Mouse (Mus musculus) embryo, embryonic 9.5 days (tissue): Measurements from ENCODE around the gene Pskh1.

Experiments used
- DNase-seq: peaks from one replicate; pipeline ENCODE4 v3.0.0-alpha.2; 2017; ENCODE audit errors: extremely low spot score

Pskh1 gene

DNA sequence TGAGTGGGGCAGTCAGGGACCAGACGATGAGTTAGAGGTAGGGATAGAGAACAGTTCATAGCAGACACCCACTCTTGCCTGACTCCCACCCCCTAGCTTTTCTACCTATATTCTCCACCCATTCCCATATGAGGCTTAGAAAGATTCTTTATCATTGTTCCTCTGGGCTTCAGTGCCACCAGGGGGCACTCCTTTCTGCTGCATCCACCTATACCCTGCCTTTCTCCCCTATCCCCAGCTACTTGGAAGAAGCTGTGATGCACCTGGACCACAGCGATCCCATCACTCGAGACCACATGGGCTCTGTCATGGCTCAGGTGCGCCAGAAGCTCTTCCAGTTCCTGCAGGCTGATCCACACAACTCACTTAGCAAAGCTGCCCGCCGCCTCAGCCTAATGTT, 7.8 kb upstream of the Pskh1 start:
- DNase-seq, result no peak

DNA sequence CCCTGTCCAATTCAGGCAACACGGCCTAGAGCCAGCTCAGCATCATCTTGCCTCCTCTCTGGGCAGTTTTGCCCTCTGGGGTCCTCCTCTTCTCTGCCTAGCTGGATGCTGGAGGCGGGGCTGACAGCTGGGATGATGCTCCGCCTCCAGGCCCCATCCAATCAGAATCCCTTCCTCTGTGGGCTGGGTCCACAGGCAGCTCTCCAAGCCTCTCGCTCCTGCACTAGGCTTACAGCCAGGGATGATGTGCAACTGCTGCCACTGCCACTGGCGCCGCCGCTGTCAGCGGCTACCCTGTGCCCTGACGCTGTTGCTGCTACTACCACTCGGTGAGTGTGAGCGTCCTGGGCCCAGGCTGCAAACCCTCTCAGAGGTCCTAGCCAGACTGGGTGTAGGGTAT, 6.9 kb upstream of the Pskh1 start, which contains the start of gene Nrn1l:
Nrn1l (plus strand) TSS at position 229 of the 400 bp plus-strand sequence.
- peak; percentile 79 for DNase-seq

DNA sequence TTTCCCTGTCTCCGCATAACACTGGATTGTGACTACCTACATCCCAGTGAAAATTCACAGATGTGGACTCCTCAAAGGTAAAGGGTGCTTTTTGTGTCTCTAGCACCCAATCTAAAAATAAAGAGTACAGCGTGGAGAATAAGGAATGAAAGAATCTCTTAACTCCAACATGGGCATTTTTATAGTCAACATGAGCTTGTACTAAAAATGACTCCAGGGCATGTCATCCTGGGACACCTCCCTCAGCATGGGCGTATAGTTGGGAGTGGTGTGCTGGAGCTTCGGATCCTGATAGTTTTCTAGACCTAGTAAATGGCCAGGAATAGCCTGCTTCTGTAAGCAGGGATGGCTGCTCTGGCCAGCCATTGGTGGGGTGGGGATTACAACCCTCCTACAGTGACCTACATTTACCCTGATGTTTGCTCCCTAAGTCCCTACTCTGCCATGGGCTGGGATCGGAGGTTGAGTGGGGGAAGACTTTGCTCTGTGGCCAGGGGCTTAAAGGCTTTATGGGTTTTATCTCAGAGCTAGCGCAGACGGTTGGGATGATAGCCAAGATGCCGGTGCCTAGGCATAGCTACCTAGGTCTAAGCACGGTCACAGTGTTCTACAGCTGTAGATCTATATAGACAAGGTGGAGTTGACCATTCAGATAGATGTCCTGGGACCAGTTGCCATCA, 2.3 kb upstream of the Pskh1 start:
- DNase-seq, result no peak

DNA sequence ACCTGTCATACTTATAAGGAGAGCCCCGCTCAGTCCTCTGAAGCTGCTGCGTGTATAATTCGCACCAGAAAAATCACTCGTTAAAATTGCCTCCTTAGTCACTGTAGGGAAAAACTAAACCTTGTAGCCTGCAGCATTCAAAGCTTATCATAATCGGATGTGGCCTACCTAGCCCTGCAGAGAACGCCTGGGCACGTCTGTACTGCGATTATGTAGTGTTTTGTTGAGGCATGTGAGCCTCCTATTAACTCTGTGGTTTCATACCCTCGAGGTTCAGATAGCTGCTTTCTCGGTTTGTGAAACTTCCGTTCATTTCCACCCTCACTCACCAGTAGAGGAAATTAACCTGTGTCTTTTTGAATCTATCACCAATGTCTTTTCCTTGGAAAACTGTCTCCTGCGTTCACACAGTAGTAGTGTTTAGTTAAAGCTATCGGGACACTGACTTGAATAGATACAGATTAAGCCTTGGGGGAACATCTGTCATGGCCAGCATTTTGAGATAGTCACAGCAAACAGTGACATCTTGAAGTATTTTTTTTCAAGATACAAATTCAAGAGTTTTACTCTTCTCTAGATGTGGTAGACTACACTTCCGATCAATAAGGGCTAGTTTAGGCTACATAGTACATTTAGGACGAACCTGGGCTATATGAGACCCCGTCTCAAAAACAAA, 838 bp downstream of the Pskh1 start:
- DNase-seq, result no peak

DNA sequence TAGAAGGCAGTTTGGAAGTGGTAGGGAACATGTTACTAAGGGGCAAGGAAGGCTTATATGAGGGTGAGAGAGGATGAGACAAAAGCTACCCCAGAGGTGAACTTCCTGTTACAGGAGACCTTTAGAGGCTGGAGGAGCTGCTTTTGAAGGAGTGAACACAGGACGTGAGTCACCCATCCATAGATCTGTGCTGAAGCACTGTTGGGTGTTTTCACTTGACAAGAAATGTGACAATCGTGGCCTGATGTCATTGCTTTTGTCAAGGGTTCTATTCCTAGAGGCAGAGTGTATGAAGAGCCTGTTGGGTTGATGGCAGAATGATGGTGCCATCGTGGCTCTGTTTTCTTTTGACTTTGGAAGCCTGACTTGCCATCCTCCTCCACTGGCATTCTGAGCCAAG, 19.1 kb downstream of the Pskh1 start:
- no peak for DNase-seq

DNA sequence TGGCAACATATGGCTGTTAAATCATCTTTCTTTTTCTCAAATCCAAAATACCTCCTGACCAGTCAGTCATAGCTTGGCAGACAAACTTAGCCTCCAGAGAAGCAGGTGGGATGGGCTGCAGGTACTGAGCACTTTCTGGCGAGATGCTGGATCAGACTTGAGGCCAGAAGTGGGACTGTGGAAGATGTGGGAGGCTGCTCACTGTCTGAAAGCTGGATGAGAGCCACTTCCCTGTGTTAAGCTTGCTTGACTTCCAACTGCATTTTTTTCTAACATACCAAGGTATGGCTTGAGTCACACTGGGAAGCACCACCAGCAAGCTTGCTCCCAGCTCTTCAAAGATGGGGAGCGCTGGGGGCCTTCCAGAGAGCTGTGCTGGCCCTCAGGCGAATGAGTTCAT, 24.9 kb downstream of the Pskh1 start:
- DNase-seq, result no peak

DNA sequence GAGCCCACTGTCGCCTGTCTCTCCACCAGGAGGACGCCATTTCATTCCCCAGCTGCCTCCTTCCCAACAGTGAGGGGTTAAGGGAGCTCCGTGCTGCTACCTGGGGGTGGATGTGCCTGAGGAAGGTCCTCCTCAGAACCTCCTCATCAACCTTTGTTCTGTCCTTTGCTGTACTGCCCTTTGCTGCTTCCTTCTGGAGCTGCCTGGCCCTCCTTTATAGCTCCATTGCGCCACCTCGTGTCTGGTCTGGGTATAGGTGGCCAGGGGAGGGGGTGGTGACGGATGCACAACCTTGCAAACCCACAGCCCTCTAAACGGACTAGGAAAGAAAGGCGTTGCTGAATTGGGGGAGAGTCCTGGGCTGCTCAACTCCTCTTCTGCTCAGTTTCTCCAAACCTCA, 30.4 kb downstream of the Pskh1 start:
- peak; percentile 89 for DNase-seq

DNA sequence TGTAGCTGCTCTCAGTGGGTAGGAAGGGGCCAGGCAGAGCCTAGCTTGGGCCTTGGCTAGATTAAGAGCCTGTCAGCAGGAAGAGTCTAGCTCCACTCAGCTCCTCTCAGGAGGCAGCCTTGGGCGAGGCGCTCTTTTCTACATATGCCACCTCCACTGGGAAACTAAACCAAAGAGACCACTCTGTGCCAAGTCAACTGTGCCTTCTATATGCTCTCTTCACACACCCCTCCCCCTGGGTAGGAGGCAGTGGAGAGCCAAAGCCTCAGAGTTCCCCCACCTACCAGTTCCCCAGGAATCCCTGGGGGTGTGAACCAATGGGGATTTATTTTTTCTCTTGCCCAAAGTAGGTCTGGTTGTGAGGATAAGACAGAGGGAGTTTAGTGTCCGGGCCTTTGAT, 31.0 kb downstream of the Pskh1 start:
- DNase-seq, result no peak

DNA sequence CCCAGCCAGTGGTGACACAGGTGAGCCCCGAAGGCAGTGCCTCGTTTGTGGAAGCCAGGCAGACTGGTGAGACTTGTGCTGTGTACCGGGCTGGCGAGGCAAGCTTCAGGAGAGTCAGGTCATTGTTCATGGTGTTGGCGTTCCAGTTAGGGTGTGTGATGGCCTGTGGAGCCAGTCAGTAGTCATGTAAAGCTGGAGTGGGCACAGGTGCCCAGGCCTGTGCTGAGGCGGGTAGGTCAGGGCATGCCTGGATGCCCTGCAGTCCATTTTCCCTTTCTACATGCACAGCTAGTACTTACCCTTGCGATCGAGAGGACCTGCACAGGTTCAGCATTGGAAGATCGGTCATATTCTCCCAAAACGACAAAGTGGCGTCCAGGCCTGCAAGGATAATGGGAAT, 32.3 kb downstream of the Pskh1 start:
- no peak for DNase-seq

DNA sequence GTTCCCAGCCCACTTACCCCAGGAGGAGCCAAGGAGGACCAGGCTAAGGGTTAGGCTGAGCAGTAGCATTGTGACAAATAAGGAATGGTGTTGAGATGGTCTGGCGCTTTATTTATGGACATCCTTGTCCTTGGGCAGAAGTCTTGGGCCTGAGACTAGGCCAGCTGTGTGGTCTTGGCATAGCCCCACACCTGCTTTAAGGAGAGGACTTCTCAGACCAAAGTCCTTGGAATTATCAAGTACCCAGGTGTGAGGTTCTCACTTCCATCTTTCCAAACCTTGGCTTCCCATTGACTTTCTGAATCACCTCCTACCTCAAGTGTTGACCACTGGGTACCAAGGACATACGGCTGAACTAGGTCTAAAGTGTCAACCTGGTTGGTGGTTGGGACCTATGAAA, 33.5 kb downstream of the Pskh1 start, which contains the start of gene Ctrl:
Ctrl (minus strand) TSS at position 101 of the 400 bp plus-strand sequence.
- DNase-seq, result no peak

DNA sequence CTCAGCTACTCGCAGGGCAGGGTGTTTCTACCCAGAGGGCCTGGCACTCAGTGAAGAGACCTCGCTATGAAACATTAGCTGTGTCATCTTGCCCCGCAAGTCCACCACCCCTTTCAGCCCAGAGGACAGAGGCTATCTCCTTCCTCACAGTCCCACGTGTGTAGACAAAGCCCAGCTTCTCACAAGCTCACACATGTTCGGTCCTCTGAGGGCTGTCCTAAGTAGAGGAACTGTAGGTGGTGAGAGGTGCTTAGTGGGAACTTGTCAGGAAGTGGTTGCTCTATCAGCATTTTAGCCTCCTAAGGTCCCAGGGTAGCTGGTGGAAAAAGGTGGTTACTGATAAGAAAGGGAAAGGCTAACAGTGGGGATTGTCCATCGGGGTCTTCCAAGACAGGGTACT, 34.9 kb downstream of the Pskh1 start:
- no peak for DNase-seq

DNA sequence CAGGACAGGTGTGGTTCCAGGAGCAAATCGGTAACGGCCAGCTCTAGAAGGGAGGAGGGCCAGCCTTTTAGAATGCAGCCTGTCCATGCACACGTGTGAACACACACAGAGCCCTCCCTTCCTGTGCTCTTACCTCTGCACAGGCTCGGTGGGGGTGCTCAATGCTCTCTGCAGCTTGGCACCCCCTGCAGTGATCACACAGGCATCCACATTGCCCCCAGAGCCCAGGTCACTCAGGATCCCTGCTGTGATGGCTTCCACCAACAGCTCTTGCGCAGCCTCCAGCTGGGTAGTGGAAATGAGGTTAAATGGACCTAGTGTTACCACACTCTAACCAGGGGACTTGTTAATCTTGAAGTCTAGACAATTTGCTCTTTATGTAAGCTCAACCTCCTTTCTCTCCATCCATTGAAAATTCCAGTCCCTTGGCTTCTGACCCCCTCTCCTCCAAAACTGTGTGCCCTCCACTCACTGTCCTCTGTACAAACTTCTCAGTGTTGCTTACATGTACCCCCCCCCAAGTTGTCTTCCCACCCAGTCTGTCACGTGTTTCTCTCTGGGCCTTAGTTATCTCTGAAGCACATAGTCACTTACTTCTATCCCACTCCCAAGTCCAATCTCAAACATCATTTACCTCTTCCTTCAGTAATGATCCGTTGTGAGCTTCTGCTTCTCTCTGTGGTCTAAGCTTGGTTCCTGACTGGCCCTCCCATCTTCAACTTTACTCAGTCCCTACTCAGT, 35.8 kb downstream of the Pskh1 start:
- DNase-seq, result no peak

DNA sequence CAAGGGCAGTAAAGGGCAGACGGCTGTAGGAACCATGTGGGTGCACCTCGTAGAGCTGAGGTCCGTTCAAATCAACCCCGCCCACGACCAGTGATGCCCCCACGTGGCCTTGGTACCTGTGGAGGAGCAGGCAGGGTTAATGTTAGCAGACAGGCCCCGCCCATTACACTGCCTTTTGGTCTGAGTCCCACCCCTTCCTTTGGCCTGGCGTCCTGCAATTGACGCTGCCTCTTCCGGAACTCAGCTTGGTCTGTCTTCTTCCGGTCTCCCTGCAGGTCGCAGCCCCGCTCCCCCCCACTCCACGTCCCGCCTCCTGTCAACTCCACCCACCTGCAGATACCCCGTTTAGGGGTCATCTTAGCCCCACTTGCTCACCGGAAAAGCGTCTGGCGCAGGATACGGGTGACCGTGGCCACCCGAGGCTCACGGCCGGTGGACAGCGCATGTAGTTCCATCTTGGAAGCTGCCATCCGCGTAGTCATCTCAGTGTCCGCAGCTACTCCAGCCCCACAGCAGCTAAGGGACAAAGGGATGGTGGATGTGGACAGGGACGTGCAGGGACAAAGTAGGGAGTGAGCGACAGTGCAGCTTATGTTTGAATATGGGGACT, 36.7 kb downstream of the Pskh1 start:
- DNase-seq, result peak; percentile 89

DNA sequence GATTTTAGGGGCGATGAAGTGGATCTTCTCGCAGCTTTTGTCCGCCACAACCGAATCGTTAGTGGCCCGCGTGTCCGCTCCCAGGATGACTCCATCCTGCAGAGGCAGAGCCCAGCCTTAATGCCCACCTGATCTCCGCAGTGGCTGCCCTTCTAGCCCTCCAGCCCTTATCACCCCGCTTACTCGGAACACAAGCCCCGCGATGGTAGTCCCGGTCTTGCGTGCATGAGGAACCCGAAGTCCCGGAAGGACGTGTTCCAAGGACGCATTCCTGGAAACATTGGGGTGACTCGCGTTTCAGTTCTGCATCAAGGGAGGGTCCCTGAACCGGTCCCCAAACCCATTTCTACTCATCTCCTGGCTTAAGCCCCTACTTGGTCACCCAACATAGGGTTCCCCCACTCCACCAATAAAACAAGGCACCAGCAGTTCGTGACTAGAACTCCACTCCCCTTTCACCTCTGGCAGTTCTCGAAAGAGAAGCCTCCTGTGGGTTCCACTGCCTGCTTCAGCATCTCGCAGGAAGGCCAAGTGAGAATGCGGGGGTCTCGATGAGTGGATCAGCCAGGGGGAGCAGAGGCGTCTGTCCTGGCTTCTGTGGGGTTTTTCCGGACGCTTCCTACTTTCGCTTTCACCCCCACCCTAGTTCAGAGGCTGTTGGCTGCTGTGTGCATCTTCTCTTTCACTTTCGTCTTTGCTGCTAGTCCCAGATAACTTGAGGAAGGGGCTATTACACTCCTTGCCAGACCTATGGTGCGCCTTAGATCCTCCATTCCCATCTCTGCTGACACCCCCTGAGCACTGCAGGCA, 37.5 kb downstream of the Pskh1 start:
- DNase-seq, result peak; percentile 39

DNA sequence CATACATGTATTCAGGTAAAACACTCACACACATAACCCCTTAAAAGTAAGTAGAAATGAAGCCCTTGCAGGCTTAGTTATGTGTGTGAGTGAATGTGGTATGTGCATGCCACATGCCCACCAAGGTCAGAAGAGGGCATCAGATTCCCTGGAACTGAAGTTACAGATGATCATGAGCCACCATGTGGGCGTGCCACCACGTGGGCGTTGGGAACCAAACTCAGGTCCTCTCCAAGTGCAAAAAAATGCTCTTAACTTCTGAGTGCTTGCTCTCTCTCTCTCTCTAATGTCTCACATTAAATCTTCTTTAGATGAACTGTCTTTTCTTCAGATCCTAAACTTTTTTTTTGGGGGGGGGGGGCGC, 38.0 kb downstream of the Pskh1 start, which contains the start of gene Psmb10:
Psmb10 (minus strand) TSS at position 139 of the 364 bp plus-strand sequence.
- DNase-seq, result no peak

DNA sequence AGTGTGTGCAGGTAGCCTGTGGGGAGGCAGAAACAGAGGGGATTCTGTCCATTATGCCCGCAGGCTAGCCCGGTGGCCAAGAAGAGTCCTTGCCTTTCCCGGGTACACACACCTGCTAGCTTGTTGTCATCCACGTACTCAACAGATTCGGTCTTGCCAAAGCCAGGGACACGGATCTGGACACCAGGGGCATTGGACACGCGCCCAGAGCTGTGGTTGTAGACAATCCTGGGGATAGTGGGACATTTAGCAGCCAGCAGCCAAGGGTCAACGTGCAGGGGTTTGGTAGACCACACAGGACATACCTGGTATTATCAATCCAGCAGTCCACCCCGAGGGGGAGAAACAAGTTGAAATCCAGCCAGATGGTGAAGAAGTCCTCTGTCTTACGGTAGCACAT, 41.8 kb downstream of the Pskh1 start:
- DNase-seq, result no peak

DNA sequence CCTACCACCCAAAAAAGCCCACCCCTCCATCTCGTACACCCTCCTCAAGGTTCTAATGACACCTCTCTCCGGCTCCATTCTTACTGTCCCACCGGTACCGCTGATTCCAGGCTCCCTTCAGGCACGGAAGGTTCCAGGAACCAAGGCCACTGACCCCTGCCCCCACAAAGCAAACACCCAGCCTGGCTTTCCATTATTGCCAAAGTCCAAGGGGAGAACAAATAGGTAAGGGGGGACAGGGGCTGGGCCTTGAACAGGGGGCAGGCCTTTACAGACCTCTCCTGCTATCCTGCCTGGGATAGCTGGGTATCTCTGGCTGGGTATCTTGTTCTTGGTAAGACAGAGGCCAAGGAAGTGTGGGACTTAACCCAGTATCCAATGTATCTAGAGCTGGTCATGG, 42.3 kb downstream of the Pskh1 start:
- DNase-seq, result no peak

DNA sequence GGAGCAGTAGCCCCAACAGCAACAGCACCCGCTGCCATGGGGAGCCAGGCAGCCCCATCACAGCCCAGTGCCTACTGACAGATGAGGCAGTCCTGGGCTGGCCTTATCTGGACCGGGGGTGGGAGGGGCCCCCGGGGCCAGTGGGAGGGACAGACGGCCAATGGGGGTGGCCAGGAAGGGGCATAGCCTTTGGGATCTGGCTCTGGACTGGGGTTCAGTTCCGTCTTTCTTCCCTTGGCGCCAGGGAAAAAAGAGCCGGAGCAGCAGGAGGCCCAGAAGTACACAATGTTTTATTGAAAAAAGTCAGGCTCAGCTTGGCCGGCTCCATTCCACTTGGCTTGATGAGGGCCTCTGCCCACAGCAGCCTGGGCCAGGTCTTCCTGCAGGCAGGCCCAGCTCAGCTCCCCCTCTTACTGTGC, 43.1 kb downstream of the Pskh1 start, which contains the start of gene Lcat:
Lcat (minus strand) TSS at position 62 of the 419 bp plus-strand sequence.
- no peak for DNase-seq

DNA sequence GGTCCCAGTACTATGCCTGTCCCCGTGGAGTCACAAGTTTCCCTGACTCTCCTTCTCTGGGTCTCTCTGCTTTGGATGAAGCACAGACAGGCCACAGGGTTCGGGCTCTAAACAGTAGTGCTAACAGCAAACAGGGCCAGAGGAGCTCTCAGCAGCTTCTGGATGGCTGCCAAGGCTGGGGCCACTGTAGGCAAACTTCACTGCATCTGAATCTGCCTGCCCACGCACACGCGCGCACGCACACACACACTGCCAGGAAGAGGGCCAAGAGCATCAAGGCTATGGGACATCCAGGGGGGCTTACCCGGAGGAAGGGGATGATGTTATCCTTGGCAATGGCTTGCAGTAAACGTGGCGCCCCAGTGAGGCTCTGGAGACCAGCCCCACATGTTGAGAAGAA, 49.1 kb downstream of the Pskh1 start:
- DNase-seq, result no peak

DNA sequence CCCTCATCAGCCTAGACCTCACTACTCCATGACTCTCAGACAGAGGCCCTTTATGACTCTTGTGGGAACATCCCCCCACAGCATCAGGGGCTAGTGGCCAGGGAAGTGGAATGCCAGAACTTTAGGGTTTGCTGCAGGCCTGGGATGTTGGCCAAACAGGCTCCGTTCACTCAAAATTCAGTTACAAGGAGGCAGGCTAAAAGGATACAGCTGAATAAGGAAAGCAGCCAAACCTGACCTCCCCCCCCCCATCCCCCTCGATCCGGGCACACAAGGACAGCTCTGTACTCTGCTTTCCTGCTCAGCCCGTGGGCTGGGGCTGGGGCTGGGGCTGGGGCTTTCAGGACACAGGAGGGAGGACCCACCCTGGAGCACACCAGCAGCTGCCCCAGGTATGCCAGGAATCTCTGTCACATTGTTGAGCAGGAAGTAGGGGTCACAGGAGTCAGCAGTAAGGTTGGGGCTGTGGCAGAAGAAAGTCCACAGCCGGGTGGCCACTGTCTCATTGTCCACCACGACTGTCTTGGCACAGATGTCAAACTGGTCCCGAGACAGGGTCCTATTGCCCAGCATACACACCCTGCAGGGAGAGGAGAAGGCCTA, 50.9 kb downstream of the Pskh1 start:
- peak; percentile 19 for DNase-seq

DNA sequence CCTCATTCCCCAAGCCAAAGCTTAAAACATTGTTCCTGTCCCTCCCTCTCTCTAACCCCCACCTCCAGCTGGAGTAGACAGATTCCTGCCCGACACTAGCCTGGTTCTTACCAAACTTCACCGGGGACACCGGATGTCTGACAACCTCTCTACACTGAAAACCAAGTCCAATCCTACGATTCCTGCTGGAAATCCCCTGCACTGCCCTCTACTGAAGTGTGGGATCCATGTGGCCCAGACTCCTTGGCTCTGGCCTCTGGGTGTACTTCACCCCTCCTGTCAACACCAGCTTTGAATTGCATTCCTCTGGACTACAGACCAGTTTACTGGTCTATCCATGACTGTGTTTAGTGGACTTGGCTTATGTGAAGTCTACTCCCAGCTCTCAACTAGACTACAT, 56.3 kb downstream of the Pskh1 start:
- DNase-seq, result no peak
